Mouse (Mus musculus) stomach, embryonic 14.5 days (tissue): ENCODE measurements around the gene Pyroxd1. TPM values are rescaled to one million over a fixed set of nuclear protein-coding genes. Genes with fewer than 3 reads are reported as not detected.

Experiments used
- ATAC-seq: fragments of 200-750 bp; cut with Nextera tagmentation; 2 replicates; pipeline ENCODE4 v1.8.0; 2017; ENCODE audit warnings: low read depth, moderate TSS enrichment; ENCODE audit not compliant: insufficient number of reproducible peaks, insufficient read depth, low FRiP score
- H3K27ac ChIP-seq: fragments of 300-500 bp; sonication (generic); 2 replicates; pipeline ENCODE4 v1.5.1; 2014; ENCODE audit warnings: mild to moderate bottlenecking, low read length, moderate library complexity, mixed read lengths
- H3K27me3 ChIP-seq: fragments of 300-500 bp; sonication (generic); 2 replicates; pipeline ENCODE4 v1.6.1; 2014; ENCODE audit warnings: low read length, control low read depth, mixed read lengths; ENCODE audit not compliant: control insufficient read depth, insufficient read depth
- H3K36me3 ChIP-seq: fragments of 300-500 bp; sonication (generic); 2 replicates; pipeline ENCODE4 v1.6.1; 2014; ENCODE audit warnings: mild to moderate bottlenecking, control low read depth, low read length, moderate library complexity, mixed read lengths; ENCODE audit not compliant: control insufficient read depth, insufficient read depth
- H3K4me1 ChIP-seq: fragments of 300-500 bp; sonication (generic); 2 replicates; pipeline ENCODE4 v1.6.1; 2014; ENCODE audit warnings: low read length, control low read depth, mixed read lengths; ENCODE audit not compliant: control insufficient read depth, insufficient read depth
- H3K4me2 ChIP-seq: fragments of 300-500 bp; sonication (generic); replicated peaks from 2 replicates; pipeline ENCODE4 v1.6.1; 2014; ENCODE audit warnings: low read depth, low read length, control low read depth
- H3K4me3 ChIP-seq: fragments of 300-500 bp; sonication (generic); 2 replicates; pipeline ENCODE4 v1.5.1; 2014; ENCODE audit warnings: low read depth, low read length, control low read depth
- H3K9ac ChIP-seq: fragments of 300-500 bp; sonication (generic); replicated peaks from 2 replicates; pipeline ENCODE4 v1.6.1; 2014; ENCODE audit warnings: low read depth, mild to moderate bottlenecking, control low read depth, low read length, moderate library complexity, mixed read lengths
- H3K9me3 ChIP-seq: fragments of 300-500 bp; sonication (generic); 2 replicates; pipeline ENCODE4 v1.6.1; 2016; ENCODE audit warnings: low read depth, low read length, control low read depth; ENCODE audit not compliant: control insufficient read depth
- WGBS: fragments of 180-500 bp; shearing (Covaris S2); extraction: QIAGEN DNeasy Blood & Tissue Kit; methylation state at CpG from one replicate; pipeline ENCODE4 v1.1.7; 2014; 5-methylcytosine and 5-hydroxymethylcytosine counted together
- polyA plus RNA-seq: library from polyadenylated mRNA; unstranded; fragments of >200 nt; fragmentation: Nextera tagmentation; extraction: Ambion mirVana; gene quantifications from 2 replicates; pipeline ENCODE4 v1.2.1, GENCODE M21; 2014

Pyroxd1 gene
- polyA plus RNA-seq, 1 experiment from 2014 or later = 19.3 TPM

DNA sequence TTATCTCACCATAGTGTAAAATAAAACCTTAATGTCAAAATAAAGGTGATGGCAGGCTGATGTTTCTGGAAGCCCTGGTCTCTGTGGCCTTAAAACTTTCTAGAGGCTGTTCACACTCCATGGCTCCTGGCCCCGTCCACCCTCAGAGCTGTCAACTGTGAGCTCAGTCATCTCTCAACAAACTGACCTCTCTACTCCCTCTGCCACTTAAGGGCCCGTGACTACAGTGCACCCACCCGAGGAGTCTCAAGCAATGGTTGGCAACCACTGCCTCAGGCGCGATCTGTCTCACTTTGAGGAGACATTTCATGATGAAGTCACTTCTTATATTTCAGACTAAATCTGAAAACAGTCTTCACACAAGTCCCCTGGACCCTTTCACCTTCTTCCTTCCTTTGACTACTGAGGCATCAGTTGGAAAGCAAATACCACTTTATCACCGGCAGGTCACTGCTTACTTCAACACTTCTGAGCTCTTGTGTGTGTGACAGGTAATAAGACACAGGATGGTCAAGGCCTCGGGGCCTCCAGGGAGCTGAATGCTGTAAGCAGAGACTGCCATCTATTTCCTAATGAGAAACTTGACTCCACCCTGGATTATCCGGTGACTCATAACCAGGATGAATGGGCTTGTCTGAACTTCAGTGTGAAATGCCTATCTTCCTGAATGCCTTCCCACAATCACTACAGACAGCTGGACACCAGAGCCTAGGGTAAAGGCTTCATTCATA, 20.5 kb downstream of the Pyroxd1 start:
- WGBS = 84% methylated on average over 8 of the region's 8 CpGs
- ATAC-seq = no peak
- H3K36me3 ChIP-seq = peaks cover 31% of the 10 kb centered on the region

GRCm38 (mm10) chr6:142366473-142367018, 21.1 kb downstream of the Pyroxd1 start:
- Histone ChIP-seq H3K4me1 (no peaks in the 10 kb centered on the region), H3K36me3 (peaks cover 27% of the 10 kb centered on the region), H3K9ac (no peak overlapping the region), H3K4me3 (no peak overlapping the region), H3K27ac (no peak overlapping the region), H3K4me2 (no peak overlapping the region), H3K27me3 (no peaks in the 10 kb centered on the region), H3K9me3 (no peaks in the 10 kb centered on the region)
- no peak for ATAC-seq
- 93% methylated on average over 10 of the region's 10 CpGs for WGBS

More for the DNA sequence above, 20.5 kb downstream of the Pyroxd1 start:
- Histone ChIP-seq H3K9ac (no peak overlapping the region), H3K27ac (no peak overlapping the region), H3K4me2 (no peak overlapping the region), H3K4me1 (no peaks in the 10 kb centered on the region), H3K27me3 (no peaks in the 10 kb centered on the region), H3K4me3 (no peak overlapping the region), H3K9me3 (no peaks in the 10 kb centered on the region)

DNA sequence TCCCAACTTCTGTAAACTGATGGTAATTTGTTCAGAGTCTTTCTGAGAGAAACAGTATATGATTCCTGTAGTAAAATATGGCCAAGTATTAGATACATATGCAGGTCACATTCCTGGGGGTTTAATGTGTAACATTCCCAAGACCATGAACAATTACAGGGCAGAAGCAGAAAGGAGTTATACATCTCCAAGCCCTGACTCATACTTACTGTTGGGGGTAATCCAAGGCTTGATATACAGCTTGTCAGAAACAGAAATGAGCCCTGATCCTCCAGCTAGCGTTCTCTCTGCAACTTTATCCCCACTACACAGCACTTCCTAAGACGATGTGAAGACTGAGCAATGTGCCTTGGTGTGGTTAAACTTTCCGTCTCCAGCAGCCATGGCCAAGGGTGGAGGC, 22.1 kb downstream of the Pyroxd1 start:
- Histone ChIP-seq H3K36me3 (peaks cover 27% of the 10 kb centered on the region), H3K9me3 (no peaks in the 10 kb centered on the region), H3K4me1 (no peaks in the 10 kb centered on the region), H3K4me2 (no peak overlapping the region), H3K4me3 (no peak overlapping the region), H3K27ac (no peak overlapping the region), H3K27me3 (no peaks in the 10 kb centered on the region), H3K9ac (no peak overlapping the region)
- ATAC-seq = no peak
- WGBS = 81% methylated on average over 3 of the region's 3 CpGs

GRCm38 (mm10) chr6:142369568-142369967, 24.1 kb downstream of the Pyroxd1 start:
- peaks cover 17% of the 10 kb centered on the region for H3K36me3 ChIP-seq
- no peak overlapping the region for H3K4me3 ChIP-seq
- H3K27me3 ChIP-seq = no peaks in the 10 kb centered on the region
- ATAC-seq = no peak
- WGBS = 89% methylated on average over 3 of the region's 3 CpGs
- no peak overlapping the region for H3K9ac ChIP-seq
- H3K27ac ChIP-seq = no peak overlapping the region
- no peaks in the 10 kb centered on the region for H3K9me3 ChIP-seq
- H3K4me1 ChIP-seq = no peaks in the 10 kb centered on the region
- H3K4me2 ChIP-seq = no peak overlapping the region

DNA sequence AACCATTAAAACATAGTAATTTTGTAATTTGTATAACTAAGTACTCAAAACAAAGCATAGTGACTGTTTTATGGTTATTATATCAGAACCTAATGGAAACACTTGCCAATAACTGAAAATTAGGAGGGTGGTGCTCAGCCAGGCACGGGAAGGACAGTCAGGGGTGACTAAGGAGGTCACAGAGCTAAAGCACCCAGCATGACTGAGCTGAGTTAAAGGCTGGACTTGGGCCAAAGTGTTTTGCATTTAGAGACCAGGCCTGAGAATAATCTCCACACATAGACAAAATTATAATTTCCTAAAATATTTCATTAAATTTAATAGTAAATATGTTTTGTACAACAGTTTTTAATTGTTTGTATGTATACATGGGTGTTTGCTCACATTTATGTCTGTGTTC, 31.6 kb downstream of the Pyroxd1 start:
- no peak overlapping the region for H3K4me3 ChIP-seq
- H3K9me3 ChIP-seq = no peaks in the 10 kb centered on the region
- no peak overlapping the region for H3K4me2 ChIP-seq
- whole genome bisulfite sequencing = 69% methylated on average over 1 of the region's 1 CpGs
- H3K9ac ChIP-seq = no peak overlapping the region
- H3K36me3 ChIP-seq = peaks cover 4% of the 10 kb centered on the region
- no peak for ATAC-seq
- no peaks in the 10 kb centered on the region for H3K27me3 ChIP-seq
- H3K4me1 ChIP-seq = no peaks in the 10 kb centered on the region
- no peak overlapping the region for H3K27ac ChIP-seq

GRCm38 (mm10) chr6:142378576-142379330, 33.3 kb downstream of the Pyroxd1 start:
- Histone ChIP-seq H3K9ac (no peak overlapping the region), H3K4me2 (no peak overlapping the region), H3K4me3 (no peak overlapping the region), H3K9me3 (no peaks in the 10 kb centered on the region), H3K27ac (no peak overlapping the region), H3K27me3 (no peaks in the 10 kb centered on the region), H3K4me1 (no peaks in the 10 kb centered on the region), H3K36me3 (no peaks in the 10 kb centered on the region; the same call in 1 of the 2 replicates)
- WGBS = 82% methylated on average over 8 of the region's 8 CpGs
- no peak for ATAC-seq

- Histone ChIP-seq H3K9ac (no peak overlapping the region), H3K4me1 (no peaks in the 10 kb centered on the region), H3K27ac (no peak overlapping the region), H3K4me2 (no peak overlapping the region), H3K27me3 (no peaks in the 10 kb centered on the region), H3K4me3 (no peak overlapping the region), H3K36me3 (no peaks in the 10 kb centered on the region; the same call in 1 of the 2 replicates), H3K9me3 (no peaks in the 10 kb centered on the region)
- no peak for ATAC-seq
- WGBS = 89% methylated on average over 6 of the region's 6 CpGs
Measured at GRCm38 (mm10) chr6:142379961-142380360, 34.5 kb downstream of the Pyroxd1 start.

GRCm38 (mm10) chr6:142381615-142382014, 36.2 kb downstream of the Pyroxd1 start:
- H3K27ac ChIP-seq = no peak overlapping the region
- WGBS = 86% methylated on average over 7 of the region's 7 CpGs
- H3K9me3 ChIP-seq = no peaks in the 10 kb centered on the region
- H3K9ac ChIP-seq = no peak overlapping the region
- peaks cover 4% of the 10 kb centered on the region; the same call in 1 of the 2 replicates for H3K4me1 ChIP-seq
- H3K4me3 ChIP-seq = no peak overlapping the region
- H3K27me3 ChIP-seq = no peaks in the 10 kb centered on the region
- H3K4me2 ChIP-seq = no peak overlapping the region
- no peak for ATAC-seq
- H3K36me3 ChIP-seq = no peaks in the 10 kb centered on the region; the same call in 1 of the 2 replicates
